Mouse (Mus musculus): ENCODE results near the gene Krt20. TPM values are rescaled to one million over a fixed set of nuclear protein-coding genes. Genes with fewer than 3 reads are reported as not detected.

The Krt20 gene
- total RNA-seq (2021), result not detected
- long read RNA-seq, experiment 1, result 0 reads
- long read RNA-seq, experiment 2, partial matches to known transcripts, result 0 of 2 reads
- long read RNA-seq, experiment 2, other reads (novel, unspliced or antisense), result 2 of 2 reads

DNA sequence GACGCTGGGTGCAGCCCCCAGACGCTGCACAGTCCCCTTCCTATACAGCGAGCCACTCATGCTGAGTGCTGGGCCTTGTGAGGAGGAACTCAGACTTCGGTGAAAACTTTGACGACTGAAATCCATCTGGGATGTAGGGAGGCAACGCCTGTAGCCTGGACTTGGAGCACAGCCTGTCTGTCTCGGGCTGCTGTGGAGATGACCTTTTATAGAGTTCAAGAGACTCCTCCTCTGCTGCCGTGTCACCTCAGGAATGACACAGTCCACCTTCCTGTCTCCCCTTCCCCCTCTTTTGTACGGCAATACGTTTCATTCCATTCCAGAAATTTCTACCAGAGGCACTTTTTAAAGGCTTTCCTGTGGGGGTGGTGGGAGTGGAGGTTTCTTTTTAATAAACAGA lies at the start of gene Krt20:
Krt20 (minus strand) TSS at position 179 of the 400 bp plus-strand sequence.
- no peak for DNase-seq (ENCODE audit: extremely low spot score in 1 of 2, low spot score in 2 of 2)
- intact Hi-C loops (cut with DNase I), result no loop called here
- no peak within 1 kb of the TSS for H3K4me3 ChIP-seq

DNA sequence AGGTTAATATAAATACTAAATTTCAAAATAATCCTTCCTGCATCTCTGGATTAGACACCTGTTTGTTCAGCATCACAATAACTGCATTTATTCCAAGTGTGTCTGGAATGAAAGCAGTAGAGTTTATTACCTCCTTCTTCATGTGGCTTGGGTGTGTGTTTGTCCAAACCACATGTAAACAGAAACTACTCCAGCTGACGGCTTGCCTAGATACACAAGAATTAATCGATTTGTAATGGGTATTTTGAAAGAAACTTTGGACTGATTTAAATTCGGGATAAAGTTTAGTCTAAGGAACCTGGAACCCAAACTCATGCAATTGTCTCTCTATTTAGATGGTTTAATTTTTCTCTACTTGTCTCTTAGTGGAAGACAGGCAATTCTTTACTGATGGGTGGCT lies 37.0 kb upstream of the Krt20 start:
- no peak overlapping the region for H3K4me3 ChIP-seq
- DNase-seq (ENCODE audit: extremely low spot score in 1 of 2, low spot score in 2 of 2), result no peak
- TF ChIP-seq CTCF (IDR thresholded peaks at IDR 0.05), result no peak
- intact Hi-C loops (cut with DNase I), result no loop called here
- H3K27ac ChIP-seq, result no peak overlapping the region

More for the DNA sequence above, at the start of gene Krt20:
- no peak for TF ChIP-seq CTCF (IDR thresholded peaks at IDR 0.05)
- no peak within 1 kb of the TSS for H3K27ac ChIP-seq

DNA sequence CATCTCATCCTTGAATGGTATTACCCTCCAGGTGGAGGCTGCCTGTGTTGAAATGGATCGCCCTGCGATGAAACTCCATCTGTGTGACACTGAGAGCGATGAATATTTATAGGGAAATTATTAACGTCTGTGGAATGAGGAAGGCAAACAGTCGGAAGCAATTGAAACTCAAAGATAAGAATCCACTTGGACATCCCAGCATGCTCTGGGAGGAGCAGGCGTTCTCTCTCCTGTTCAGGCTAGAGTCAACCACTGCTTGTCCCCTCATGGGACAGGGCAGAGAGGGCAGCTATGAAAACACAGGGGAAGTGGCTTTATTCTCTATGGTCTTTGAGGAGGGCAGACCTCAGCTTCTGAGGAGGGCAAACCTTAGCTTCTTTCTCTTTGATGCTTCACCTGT lies 35.5 kb upstream of the Krt20 start:
- H3K4me3 ChIP-seq, result no peak overlapping the region
- H3K27ac ChIP-seq, result no peak overlapping the region
- intact Hi-C loops (cut with DNase I), result no loop called here
- TF ChIP-seq CTCF (IDR thresholded peaks at IDR 0.05), result no peak
- no peak for DNase-seq (ENCODE audit: extremely low spot score in 1 of 2, low spot score in 2 of 2)

DNA sequence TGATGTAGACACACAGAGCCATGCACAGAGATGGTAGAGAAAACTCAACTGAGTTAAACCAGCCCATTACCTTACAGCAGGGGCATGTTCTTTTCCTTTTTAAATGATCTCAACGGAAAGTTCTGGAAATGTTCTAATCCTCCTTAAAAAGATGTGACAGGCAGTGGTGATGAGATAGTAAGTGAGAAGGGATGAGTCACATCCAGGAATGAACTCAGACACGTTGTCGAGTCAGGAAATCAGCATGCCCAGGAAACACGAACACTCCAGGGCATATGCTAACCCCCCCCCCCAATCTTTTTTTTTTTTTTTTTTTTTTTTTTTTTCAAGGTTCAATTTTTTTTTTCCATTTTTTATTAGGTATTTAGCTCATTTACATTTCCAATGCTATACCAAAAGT lies 34.5 kb upstream of the Krt20 start:
- Histone ChIP-seq H3K4me3 (no peak overlapping the region), H3K27ac (no peak overlapping the region)
- no peak for DNase-seq (ENCODE audit: extremely low spot score in 1 of 2, low spot score in 2 of 2)
- intact Hi-C loops (cut with DNase I), result no loop called here
- no peak for TF ChIP-seq CTCF (IDR thresholded peaks at IDR 0.05)

DNA sequence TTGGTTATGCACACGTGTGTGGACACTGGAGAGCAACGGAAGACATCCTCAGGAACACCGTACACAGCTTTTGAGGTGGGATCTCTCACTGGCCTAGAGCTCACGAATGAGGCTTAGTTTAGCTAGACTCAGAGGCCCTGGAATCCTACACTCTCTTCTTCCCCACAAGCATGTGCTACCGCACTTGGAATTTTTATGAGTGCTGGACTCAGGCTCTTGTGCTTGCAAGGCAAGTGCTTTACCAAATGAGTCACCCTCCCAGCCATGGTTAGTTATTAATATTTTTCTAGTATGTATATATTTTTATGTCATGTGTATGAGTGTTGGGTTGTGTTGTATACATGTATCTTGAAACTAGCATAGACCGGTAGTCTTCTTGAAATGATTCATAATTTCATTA lies 34.0 kb upstream of the Krt20 start:
- no peak overlapping the region for H3K27ac ChIP-seq
- no peak for DNase-seq (ENCODE audit: extremely low spot score in 1 of 2, low spot score in 2 of 2)
- no peak for TF ChIP-seq CTCF (IDR thresholded peaks at IDR 0.05)
- H3K4me3 ChIP-seq, result no peak overlapping the region
- intact Hi-C loops (cut with DNase I), result no loop called here

DNA sequence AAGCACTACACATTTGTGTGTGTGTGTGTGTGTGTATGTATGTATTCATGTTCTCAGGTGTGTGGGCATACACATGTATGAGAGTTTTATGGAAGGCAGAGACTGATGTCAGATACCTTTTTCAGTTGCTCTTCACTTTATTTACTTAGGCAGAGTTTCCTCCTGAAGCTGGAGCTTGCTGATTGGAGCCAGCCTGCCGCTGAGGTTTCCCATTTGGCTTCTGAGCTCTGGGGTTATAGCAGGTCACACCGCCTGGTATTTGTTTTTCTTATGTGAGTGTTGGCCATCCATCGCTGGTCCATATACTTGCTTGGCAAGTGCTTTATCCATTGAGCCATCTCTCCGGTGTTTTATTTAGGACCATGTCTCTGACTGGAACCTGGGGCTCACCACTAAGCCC lies 31.3 kb upstream of the Krt20 start:
- intact Hi-C loops (cut with DNase I), result loop anchor here (5.0 kb wide), 2 partner anchors 163 to 178 kb away; no protein-coding TSS in a partner anchor
- no peak for DNase-seq (ENCODE audit: extremely low spot score in 1 of 2, low spot score in 2 of 2)
- Histone ChIP-seq H3K27ac (no peak overlapping the region), H3K4me3 (no peak overlapping the region)
- no peak for TF ChIP-seq CTCF (IDR thresholded peaks at IDR 0.05)

DNA sequence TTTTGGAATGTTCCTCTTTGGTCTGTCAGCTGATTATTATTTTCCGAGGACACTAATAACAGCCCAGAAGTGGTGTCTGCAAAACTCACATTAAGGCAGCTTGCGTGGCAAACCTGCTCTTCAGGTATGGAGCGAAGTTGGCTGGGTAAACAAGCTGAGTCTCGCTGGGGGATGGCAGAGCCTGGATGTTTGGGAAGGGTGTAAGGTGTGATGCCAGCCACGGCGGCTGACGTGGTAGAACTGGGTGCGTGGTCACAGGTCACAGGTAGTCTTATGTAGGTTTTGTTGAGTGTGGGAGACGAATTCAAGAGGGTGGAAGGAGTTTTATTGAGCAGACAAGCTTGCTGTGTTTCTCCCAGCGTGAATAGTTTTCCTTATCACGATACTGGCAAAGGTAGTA lies 30.6 kb upstream of the Krt20 start:
- no peak overlapping the region for H3K4me3 ChIP-seq
- no peak for DNase-seq (ENCODE audit: extremely low spot score in 1 of 2, low spot score in 2 of 2)
- TF ChIP-seq CTCF (IDR thresholded peaks at IDR 0.05), result no peak
- H3K27ac ChIP-seq, result no peak overlapping the region
- intact Hi-C loops (cut with DNase I), result loop anchor here (5.0 kb wide), 2 partner anchors 164 to 179 kb away; no protein-coding TSS in a partner anchor

DNA sequence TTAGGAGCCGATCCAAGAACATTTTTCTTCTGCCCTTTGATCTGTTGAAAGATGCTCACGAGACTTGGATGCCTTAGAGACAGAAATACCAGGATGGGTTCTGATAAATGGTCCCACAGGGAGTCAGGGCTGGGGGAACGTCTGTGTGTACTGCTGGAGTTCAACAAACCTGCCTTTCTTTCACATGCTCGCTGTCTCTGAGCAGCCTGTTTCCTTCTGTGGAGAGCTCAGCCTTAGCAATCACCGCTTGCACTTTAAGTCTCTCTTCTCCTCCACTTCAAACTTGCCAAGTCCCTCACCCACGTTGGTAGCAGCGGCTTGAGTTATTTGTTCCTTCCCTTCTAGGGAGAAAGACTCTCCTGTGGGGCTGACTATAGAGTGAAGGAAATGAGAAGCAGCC lies 28.4 kb upstream of the Krt20 start:
- Histone ChIP-seq H3K27ac (peak overlapping the region; percentile 59), H3K4me3 (no peak overlapping the region)
- DNase-seq (ENCODE audit: extremely low spot score in 1 of 2, low spot score in 2 of 2), result peak; percentile 14 to 36
- no peak for TF ChIP-seq CTCF (IDR thresholded peaks at IDR 0.05)
- intact Hi-C loops (cut with DNase I), result loop anchor here (1.0 to 5.0 kb wide), 4 partner anchors 107 to 539 kb away; no protein-coding TSS in a partner anchor

DNA sequence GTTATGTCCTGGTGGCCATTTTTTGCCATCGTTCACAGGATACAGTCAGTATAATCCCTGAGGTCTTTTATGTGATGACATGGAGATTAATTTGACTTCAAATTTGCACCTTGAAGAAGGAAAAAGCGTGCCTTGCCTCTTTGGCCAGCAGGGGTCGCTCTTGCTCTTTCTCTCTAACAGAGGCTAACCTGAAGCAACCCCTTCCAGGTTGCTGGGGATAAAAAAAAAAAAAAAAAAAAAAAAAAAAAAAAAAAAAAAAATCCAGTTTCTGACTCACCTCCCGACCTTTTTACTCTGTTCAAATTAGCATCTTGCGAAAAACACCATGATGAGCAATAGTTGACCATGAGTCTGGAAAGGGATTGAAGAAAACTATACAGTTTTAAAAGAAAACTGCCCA lies 26.9 kb upstream of the Krt20 start:
- H3K27ac ChIP-seq, result no peak overlapping the region
- H3K4me3 ChIP-seq, result no peak overlapping the region
- peak; percentile 79 for TF ChIP-seq CTCF (IDR thresholded peaks at IDR 0.05)
- peak; percentile 82 for DNase-seq (ENCODE audit: extremely low spot score in 1 of 2, low spot score in 2 of 2)
- intact Hi-C loops (cut with DNase I), result loop anchor here (1.0 to 5.0 kb wide), 5 partner anchors 153 to 832 kb away; no protein-coding TSS in a partner anchor

DNA sequence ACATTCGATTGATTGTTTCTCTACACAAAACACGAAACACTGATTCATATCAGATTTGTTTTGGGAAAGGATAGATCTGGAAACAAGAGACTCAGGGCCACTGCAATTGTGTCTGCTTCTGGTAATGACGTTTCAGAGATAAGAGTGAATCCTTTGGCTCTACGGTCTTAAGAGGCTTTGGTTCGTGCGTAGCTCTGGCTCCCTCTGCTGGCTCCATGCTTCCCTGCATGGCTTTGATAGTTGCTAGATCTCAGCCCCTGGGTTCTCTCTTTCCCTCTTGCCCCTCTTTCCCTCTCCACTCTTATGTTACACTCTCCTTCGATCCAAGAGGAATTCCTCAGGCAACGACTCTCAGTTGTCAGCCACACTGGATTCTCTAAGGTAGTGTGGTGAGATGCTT lies 25.2 kb upstream of the Krt20 start:
- peak; percentile 66 to 75 for DNase-seq (ENCODE audit: extremely low spot score in 1 of 2, low spot score in 2 of 2)
- H3K27ac ChIP-seq, result no peak overlapping the region
- no peak overlapping the region for H3K4me3 ChIP-seq
- intact Hi-C loops (cut with DNase I), result loop anchor here (1.0 to 5.0 kb wide), 4 partner anchors 50 to 706 kb away; no protein-coding TSS in a partner anchor
- peak; percentile 87 for TF ChIP-seq CTCF (IDR thresholded peaks at IDR 0.05)

DNA sequence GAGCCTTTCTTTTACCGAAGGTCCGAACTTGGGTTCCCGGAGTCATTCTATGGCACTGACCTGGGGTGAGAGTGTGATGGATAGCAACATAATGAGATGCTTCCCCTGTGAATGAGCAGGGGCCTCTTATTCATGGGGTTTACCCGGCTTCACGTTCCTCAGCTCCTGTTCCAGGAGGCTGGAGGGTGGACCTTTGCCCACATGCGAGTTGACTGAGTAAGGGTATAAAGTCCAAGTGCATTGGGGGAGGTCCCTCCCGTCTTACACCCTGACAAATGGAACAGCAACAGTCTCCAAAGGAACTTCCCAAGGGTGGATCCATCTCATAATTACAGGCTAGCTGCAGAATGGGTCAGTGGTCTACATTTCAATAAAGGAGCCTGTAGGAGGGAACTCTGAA lies 23.8 kb upstream of the Krt20 start:
- DNase-seq (ENCODE audit: extremely low spot score in 1 of 2, low spot score in 2 of 2), result no peak
- no peak for TF ChIP-seq CTCF (IDR thresholded peaks at IDR 0.05)
- H3K27ac ChIP-seq, result no peak overlapping the region
- H3K4me3 ChIP-seq, result no peak overlapping the region
- intact Hi-C loops (cut with DNase I), result loop anchor here (5.0 kb wide), 1 partner anchor 149 kb away; no protein-coding TSS in a partner anchor

DNA sequence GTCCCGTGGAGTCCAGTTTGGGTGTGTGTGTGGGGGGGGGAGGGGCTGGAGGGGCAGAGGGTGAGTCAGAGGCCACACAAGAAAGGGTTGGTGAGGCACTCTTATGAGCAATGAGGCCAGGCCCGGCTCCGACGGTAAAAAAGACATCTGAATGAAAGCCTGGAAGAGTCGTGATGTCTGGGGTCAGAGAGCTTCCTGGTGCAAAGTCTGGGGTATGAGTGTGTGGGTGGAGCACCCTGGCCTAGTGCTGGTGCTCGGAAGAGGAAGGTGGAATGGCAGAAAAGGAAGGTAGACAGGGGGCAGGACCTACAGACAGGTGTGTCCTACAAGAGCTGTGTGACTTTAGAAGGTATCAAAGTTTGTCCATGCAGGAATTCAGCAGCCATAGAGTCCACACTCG lies 20.9 kb upstream of the Krt20 start:
- no peak for TF ChIP-seq CTCF (IDR thresholded peaks at IDR 0.05)
- H3K27ac ChIP-seq, result no peak overlapping the region
- DNase-seq (ENCODE audit: extremely low spot score in 1 of 2, low spot score in 2 of 2), result no peak
- H3K4me3 ChIP-seq, result no peak overlapping the region
- intact Hi-C loops (cut with DNase I), result no loop called here

DNA sequence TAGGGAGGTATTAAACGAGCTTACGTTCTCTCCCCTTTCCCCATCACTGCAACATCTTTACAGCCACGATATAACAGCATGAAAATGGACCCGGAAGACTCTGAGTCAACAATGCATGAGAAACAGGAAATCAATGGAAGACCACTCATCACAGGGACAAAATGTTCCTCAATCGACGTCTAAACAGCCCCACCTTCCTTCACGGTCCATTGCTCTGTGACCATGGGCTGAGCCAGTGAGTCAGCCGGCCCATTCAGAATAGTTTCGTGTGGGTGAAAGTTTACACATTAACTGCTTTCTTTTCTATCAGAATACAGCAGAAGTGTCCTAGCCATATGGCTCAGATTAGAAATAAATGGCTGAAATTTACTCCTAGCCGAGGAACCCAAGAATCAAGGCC lies 16.8 kb upstream of the Krt20 start:
- intact Hi-C loops (cut with DNase I), result no loop called here

More for the DNA sequence above, 16.8 kb upstream of the Krt20 start:
- no peak for TF ChIP-seq CTCF (IDR thresholded peaks at IDR 0.05)
- DNase-seq (ENCODE audit: extremely low spot score in 1 of 2, low spot score in 2 of 2), result no peak
- Histone ChIP-seq H3K4me3 (no peak overlapping the region), H3K27ac (no peak overlapping the region)

Measured in left cerebral cortex, adult 2 months (tissue).